Mouse (Mus musculus) right cerebral cortex, adult 18-20 months (tissue): ENCODE data around the gene Abhd15.

Experiments
- DNase-seq: peaks from one replicate; pipeline ENCODE4 v3.0.0; 2022; ENCODE audit warnings: mixed read lengths

Abhd15 gene

GRCm38 (mm10) chr11:77514832-77515636, at the start of gene Abhd15:
Abhd15 (plus strand) TSS chr11:77515121.
- peak; percentile 76 for DNase-seq

GRCm38 (mm10) chr11:77466544-77466943, 48.4 kb upstream of the Abhd15 start:
- no peak for DNase-seq

GRCm38 (mm10) chr11:77467157-77467556, 47.8 kb upstream of the Abhd15 start:
- peak; percentile 79 for DNase-seq

- DNase-seq: peak; percentile 72
Observed at GRCm38 (mm10) chr11:77467784-77468183, 47.1 kb upstream of the Abhd15 start.

- no peak for DNase-seq
Observed at GRCm38 (mm10) chr11:77468397-77468796, 46.5 kb upstream of the Abhd15 start.

GRCm38 (mm10) chr11:77471407-77471806, 43.5 kb upstream of the Abhd15 start:
- no peak for DNase-seq

- DNase-seq: no peak
Observed at GRCm38 (mm10) chr11:77472775-77473174, 42.1 kb upstream of the Abhd15 start.

- no peak for DNase-seq
Observed at GRCm38 (mm10) chr11:77476216-77476615, 38.7 kb upstream of the Abhd15 start.

GRCm38 (mm10) chr11:77476895-77477294, 38.0 kb upstream of the Abhd15 start:
- DNase-seq: no peak

- no peak for DNase-seq
Observed at GRCm38 (mm10) chr11:77483043-77483442, 31.9 kb upstream of the Abhd15 start.

GRCm38 (mm10) chr11:77483510-77484255, 31.2 kb upstream of the Abhd15 start:
- DNase-seq: no peak

GRCm38 (mm10) chr11:77485229-77485628, 29.7 kb upstream of the Abhd15 start:
- no peak for DNase-seq

- no peak for DNase-seq
Observed at GRCm38 (mm10) chr11:77486798-77487197, 28.1 kb upstream of the Abhd15 start.

GRCm38 (mm10) chr11:77488771-77489581, 25.9 kb upstream of the Abhd15 start:
- no peak for DNase-seq

- peak; percentile 85 for DNase-seq
Observed at GRCm38 (mm10) chr11:77489591-77490235, 25.2 kb upstream of the Abhd15 start, which contains the start of gene Ankrd13b. Ankrd13b (minus strand) TSS chr11:77489678.

- no peak for DNase-seq
Observed at GRCm38 (mm10) chr11:77490451-77490850, 24.5 kb upstream of the Abhd15 start.

- DNase-seq: peak; percentile 89
Observed at GRCm38 (mm10) chr11:77491123-77491501, 23.8 kb upstream of the Abhd15 start.

- peak; percentile 82 for DNase-seq
Observed at GRCm38 (mm10) chr11:77491502-77492291, 23.2 kb upstream of the Abhd15 start.

- DNase-seq: no peak
Observed at GRCm38 (mm10) chr11:77492311-77492871, 22.5 kb upstream of the Abhd15 start.

GRCm38 (mm10) chr11:77492911-77493332, 22.0 kb upstream of the Abhd15 start:
- peak; percentile 96 for DNase-seq
